Mouse (Mus musculus) kidney, postnatal 14 days (tissue): ENCODE measurements around the gene Gprasp2.
"Not testable (repeated sequence)": the region's sequence is repeated elsewhere in the genome, so short reads cannot be mapped to it uniquely, and the experiment has no call there.

Experiments used
- DNase-seq: peaks from one replicate; pipeline ENCODE4 v3.0.0; 2022; ENCODE audit warnings: mixed read lengths

The Gprasp2 gene

GRCm38 (mm10) chrX:135838521-135839360 lies at the start of gene Gprasp2:
Gene Gprasp2 (plus strand): TSS chrX:135839034.
- peak; percentile 45 for DNase-seq

DNA sequence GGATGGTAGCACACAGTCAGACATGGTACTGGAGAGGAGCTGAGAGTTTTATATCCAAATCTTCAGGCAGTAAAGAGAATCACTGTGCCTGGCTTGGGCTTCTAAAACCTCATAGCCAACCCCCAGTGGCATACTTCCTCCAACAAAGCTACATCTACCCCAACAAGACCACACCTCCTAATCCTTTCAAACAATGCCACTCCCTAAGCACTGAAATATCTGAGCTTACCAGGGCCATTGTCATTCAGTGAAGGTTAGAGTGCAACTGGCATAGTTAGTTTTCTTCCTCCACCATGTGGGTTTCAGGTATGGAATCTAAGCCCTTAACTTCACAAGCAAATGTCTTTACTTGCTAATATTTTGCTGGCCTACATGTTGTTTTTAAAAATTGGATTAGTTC lies 47.3 kb upstream of the Gprasp2 start:
- no peak for DNase-seq

- DNase-seq = no peak
Observed at GRCm38 (mm10) chrX:135792326-135792725, 46.5 kb upstream of the Gprasp2 start.

DNA sequence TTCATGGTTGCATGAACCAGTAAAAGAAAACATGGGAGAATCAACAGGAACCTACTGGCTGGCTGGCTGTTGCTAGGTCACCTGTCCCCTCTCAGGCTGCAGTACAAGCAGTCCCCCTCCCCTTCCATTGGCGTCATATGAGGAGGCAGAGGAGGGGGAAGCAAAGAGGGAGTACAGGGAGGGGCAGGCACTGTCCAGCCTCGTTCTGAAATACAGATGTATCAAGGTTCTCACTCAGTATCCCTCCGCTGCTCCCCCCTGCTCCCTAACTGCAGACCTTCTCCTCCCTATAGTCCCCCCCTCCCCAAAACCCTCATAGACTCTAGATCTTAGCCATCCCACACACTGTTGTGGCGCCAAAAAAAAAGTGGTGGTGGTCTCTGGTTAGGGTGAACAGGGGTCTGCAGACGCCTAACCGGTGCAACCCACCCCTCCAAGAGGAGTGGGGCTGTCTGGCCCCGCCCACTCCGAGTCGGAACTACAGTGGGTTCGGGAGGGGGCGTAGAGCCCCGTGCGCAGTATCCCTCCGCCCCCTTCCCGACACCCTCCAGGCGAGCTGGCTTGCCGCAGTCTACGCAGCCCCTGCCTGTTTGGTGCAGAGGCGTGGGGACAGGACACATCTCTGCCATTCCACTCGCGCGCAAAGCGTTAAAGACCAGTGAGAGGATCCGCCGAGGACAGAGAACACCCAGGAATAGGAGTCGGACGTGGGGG lies 43.1 kb upstream of the Gprasp2 start:
- peak; percentile 62 for DNase-seq

DNA sequence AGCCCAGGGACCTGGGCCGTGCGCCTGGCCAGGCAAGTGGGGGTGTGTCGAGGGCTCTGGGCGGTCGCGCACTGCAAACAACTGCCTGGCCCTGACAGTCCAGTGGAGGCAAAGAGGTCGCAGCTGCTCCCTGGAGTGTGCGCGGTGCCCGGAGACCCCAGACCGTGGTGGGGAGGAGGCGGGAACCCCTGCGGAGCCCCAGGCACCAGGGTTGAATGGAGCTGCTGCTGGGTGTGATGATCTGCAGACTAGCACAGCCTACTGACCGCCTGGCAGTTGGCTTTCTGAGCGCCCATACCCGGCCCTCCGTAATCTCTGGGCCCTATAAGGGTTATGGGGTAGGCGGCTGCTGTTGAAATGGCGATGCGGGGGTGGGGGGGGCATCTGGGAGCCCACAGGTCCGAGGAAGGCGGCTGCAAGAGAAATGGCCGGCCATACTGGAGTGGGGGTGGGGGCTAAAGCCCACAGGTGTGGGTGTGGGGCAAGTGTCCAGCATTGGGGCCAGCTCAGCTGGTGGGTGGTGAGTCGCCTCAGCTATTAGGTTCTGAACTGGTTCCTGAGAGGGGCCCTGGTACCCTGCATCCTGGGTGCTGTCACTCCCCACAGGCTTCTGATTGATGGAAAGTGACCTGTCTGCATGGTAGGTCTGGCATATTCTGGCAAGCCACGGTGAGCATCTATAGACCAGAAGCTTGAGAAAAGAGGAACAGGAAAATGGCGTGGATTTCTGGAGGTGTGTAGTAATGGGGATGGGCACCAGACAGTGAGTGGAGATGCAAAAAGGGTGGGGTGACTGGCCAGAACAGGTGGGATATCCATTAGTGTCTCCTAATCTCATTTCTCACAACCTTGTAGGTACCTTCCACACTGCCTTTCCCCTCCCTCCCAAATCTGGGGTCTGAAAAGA lies 42.3 kb upstream of the Gprasp2 start:
- not testable (repeated sequence) for DNase-seq

GRCm38 (mm10) chrX:135797212-135797644 lies 41.6 kb upstream of the Gprasp2 start, which contains the start of gene Bhlhb9:
Gene Bhlhb9 (plus strand): TSS chrX:135797594.
- peak; percentile 61 for DNase-seq

GRCm38 (mm10) chrX:135804149-135804548 lies 34.7 kb upstream of the Gprasp2 start:
- DNase-seq = no peak

GRCm38 (mm10) chrX:135805780-135806179 lies 33.1 kb upstream of the Gprasp2 start:
- peak; percentile 44 for DNase-seq

DNA sequence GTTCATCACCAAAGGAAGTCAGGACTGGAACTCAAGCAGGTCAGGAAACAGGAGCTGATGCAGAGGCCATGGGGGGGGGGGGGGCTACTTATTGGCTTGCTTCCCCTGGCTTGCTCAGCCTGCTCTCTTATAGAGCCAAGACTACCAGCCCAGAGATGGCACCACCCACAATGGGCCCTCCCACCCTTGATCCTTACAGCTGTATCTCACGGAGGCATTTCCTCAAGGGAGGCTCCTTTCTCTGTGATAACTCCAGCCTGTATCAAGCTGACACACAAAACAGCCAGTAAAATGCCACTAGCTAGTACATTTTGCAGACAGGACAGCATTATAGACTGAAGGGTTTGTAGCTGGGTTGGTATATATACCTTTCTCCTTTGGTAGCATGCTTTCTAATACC lies 2.9 kb upstream of the Gprasp2 start:
- DNase-seq = not testable (repeated sequence)

GRCm38 (mm10) chrX:135837896-135838295 lies 938 bp upstream of the Gprasp2 start:
- no peak for DNase-seq

- peak; percentile 43 for DNase-seq
Observed at GRCm38 (mm10) chrX:135839397-135840391, 860 bp downstream of the Gprasp2 start.

DNA sequence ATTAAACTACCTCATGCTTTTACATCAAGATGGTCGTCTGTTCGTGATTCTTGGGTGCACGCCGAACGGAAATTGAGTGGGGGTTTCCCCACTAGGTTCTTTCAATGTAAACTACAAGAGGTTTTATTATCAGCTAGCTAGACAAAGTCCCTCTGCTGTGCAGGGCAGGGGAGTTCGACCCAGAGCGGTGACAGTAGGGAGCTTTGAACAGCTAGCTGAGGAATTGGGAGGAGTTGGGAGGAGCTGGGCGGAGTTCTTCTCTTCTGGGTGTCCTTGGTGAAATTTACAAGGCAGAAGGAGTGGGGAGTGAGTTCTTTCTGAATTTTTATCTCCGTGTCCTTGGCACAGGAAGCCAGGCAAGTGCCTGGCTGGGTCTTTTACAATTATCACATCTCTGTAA lies 28.0 kb downstream of the Gprasp2 start:
- not testable (repeated sequence) for DNase-seq

GRCm38 (mm10) chrX:135876679-135877078 lies 37.8 kb downstream of the Gprasp2 start:
- no peak for DNase-seq

DNA sequence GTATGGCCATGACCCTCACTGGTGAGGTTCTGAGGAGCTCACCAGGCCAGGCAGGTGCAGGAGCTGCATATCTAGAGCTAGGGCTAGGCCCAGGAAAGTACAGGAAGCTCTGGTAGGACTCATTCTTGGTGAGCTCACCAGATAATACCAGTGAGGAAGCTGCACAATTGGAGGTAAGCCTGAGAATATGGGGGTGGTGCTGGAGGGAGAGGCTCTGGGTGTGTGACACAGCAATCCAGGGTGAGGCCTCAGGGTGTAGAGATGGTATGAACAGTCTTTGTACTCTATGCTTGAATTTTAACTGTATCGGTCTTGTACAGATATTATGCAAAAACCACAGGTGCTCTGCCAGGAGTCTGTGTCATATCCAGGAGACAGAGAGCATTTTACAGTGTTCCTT lies 40.8 kb downstream of the Gprasp2 start:
- DNase-seq = no peak

- DNase-seq = peak; percentile 79
Observed at GRCm38 (mm10) chrX:135885411-135886233, 46.8 kb downstream of the Gprasp2 start.

DNA sequence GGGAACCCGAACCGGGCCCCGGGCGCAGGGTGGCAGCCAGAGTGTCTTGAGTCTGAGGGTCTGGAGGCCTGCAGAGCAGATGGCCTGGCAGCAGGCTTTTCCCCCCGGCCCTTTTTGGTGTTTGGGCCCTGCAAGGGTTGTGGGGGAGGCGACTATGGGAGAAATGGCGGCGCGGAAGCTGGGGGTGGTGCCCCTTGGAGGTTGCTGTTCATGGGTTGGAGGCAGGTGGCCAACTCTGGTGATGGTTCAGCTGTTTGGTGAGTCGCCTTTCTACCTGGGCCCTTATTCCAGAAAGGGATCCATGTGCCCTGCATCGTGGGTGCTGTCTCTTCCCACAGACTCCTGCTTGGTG lies 47.4 kb downstream of the Gprasp2 start:
- peak; percentile 32 for DNase-seq
